Mouse (Mus musculus) mouse embryonic stem cell (cell line): ENCODE measurements at regions not wholly inside any gene's neighbourhood (a gene's known extent, or its start where the extent isn't known, plus 50 kb on each side); places are given as distances from the start of the nearest gene placed in this dataset.

Experiments
- in situ Hi-C, 2 experiments: fragments of 300-500 bp; cut with MboI; formaldehyde crosslinking; loops; 1 replicate in 1 of 2; 3 replicates in 1 of 2; pipeline ENCODE4 v1.14.3; 2019 to 2020; ENCODE audit warnings: low sequenced_read_pairs in 2 of 2, low pct_unique_long_range_greater_than_20kb in 1 of 2, mixed read lengths in 1 of 2; ENCODE audit not compliant: unreplicated experiment in 1 of 2

DNA sequence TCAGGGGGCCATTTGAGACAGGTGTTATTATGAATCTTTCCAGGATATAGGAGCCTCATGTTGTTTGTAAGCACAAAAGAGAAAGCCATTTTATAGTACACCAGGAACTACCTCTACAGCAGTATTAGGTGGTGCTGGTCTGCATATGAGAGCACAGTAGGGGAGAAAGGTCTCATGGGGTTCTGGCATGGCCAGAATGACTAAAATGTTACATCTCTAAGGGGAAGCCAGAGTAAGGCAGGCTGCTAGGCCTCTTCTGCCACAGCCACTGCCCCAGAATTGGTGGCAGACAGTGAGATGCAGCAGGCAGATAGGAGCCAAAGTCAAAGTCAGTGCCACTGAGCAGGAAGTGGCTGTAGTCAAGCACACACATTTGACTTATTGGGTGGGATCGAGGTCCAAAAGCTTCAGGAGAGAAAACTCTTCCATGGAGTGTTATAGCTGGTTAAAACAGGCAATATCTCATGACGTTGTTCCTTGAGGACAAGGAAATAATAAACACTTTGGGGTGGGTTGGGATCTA is 147.2 kb downstream of the Hira start:
- in situ Hi-C loops = loop anchor here (25.0 kb wide), 1 partner anchor 363 kb away; no protein-coding TSS in a partner anchor

DNA sequence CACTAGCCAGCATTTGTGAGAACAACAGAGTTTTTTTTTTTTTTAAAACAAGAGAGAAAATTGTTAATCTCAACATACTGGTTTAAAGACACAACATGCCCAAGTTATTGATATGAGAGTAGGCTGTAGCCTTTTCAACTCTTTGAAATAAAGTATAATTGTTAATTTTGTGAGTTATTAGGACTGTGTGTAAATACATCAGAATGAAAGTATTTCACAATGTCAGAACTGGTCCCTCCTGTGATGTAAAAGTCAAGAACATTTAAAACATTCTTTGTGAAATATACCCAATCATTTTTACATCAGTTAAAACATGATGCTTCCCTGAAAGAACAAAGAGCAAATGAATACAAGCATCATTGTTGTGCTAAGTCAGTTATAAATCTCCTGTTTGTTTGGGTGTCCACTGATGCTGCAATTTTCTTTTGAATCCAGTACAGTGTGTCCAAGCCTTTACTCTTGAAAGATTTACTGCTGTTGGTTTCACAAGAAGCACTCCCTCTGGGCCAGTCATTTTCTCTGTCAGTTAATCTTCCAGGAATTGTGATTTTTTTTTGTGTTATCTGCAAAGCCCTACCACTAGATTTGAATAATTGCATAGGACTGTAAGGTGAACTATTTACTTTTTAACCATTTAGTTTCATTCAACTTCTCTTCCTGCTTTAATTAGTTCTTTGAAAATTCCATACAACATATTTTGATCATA is 148.5 kb downstream of the Hira start:
- in situ Hi-C loops = no loop called here

DNA sequence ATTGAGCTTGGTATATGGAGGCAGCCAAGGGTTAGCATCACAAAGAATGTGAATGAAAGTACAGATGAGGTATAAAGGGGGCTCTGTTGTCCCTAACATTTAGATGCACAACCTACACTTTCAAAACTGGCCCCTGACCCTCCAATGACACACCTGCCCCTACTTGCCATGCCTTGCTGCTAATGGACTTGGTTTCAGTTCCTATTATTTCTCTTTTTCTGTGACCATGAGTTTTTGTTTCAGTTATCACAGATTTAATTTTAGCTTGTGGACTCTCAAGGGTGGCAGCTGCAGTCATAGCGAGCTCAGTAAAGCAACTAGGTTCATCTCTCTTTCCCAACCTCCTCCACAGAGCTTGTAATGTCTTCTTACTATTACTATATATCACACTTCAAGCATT is 150.3 kb downstream of the Hira start:
- in situ Hi-C loops = no loop called here

DNA sequence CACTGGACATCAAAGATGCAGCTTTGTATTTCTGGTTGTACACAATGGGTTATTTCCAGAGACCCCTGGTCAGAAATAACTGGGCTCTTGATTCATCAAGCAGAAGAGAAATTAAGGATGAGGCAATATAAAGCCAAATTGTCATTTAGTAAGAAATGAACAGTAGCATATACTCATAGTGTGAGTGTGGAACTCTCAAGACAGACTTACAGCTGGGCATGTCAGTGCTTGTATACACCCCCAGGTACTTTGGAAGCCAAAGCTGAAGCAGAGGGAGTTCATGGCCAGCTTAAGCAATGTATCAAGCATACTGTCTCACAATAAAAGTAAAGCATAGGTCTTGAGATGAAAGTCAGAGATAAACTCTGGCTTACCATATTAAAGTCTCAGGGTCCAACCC is 155.7 kb downstream of the Hira start:
- in situ Hi-C loops = no loop called here

DNA sequence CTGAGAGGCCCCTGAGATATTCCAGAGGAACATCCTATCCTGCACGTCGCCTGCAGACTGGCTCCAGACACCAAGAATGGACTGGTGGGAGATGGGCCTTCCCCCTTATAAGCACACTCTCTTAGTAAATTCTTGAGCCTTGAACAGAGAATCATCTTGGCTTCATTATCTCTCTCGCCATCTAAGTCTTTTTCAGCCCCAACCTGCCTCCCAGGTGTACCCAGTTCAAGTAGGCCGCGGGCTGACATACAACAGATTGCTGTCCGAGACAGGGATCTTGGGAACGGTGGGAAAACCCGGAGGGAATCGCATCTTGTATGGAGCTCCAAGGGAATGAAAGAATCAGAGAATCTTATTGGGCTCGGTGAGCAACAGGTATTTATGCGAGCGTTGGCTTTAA is 158.9 kb downstream of the Hira start:
- in situ Hi-C loops = no loop called here

DNA sequence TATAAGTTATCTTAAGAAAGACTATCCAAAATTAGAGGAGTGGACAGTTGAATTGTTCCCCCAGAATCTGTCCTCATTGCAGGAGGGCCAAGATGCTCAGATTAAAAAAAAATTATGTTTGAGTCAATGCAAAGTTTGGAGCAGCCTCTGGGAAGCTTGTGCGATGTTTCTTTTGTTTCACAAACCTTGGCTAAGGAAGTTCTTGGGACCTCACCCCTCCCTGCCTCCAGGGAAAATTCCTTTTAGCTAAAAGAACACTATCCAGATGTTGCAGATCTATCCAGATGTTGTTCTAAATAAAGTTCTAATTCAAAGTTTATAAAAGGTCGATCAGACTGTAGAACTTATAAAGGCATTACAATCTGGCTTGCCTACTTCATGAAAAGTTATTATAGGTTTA is 160.8 kb downstream of the Hira start:
- in situ Hi-C loops = no loop called here

DNA sequence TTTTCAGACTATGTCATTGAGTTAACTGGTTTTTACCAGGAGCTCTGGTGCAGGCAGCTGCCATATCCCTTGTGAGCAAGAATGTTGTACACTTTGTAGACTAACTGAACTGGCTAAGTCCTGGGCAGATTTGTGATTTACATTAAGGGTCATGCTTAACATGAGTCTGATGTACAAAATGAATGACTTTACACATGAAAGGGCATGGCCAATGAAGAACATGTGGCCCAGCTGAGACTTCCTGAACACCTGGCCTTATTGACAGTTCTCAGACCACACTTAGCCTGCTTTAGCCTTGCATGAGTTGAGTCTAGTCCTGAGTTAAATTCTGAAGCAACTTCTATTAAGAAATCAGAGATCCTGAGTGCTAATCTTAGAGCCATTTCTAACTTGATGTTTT is 176.0 kb downstream of the Hira start:
- in situ Hi-C loops = no loop called here

DNA sequence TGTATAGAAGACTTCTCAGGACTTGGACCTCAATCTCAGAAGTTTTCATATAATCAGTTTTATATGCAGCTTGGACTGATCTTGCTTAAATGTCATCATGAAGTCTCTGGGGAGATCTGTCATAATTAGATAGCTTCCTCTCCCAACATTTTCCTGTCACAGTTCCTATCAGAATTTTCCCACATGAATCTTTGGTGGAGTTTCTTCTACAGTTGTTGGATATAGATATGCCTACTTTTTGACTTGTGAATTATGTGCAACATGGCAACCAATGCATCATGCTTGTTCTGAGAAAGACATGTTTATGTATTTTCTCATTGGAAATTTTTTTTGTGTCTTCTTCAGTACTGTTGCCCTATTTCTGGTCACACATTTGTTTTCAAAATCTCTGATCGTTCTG is 183.5 kb downstream of the Hira start:
- in situ Hi-C loops = no loop called here

DNA sequence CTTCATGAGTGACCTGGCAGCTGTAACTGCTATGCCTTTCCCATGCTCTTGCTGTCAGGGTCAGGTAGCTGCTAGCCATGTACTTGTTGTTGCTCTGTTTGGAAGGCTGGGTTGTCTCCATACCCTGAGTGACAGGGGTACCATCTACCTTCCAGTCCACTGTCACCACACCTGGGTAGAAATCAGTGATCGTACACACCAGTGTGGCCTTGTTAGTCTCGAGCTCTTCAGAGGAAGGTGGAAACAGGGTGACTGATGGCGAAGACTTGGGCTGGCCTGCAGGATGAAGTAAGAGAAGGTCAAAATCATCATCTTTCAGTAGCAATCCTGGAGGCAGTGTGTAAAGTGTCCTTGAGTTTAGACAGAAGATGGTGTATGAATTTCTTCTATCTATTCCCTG is 185.0 kb downstream of the Hira start:
- in situ Hi-C loops = no loop called here

DNA sequence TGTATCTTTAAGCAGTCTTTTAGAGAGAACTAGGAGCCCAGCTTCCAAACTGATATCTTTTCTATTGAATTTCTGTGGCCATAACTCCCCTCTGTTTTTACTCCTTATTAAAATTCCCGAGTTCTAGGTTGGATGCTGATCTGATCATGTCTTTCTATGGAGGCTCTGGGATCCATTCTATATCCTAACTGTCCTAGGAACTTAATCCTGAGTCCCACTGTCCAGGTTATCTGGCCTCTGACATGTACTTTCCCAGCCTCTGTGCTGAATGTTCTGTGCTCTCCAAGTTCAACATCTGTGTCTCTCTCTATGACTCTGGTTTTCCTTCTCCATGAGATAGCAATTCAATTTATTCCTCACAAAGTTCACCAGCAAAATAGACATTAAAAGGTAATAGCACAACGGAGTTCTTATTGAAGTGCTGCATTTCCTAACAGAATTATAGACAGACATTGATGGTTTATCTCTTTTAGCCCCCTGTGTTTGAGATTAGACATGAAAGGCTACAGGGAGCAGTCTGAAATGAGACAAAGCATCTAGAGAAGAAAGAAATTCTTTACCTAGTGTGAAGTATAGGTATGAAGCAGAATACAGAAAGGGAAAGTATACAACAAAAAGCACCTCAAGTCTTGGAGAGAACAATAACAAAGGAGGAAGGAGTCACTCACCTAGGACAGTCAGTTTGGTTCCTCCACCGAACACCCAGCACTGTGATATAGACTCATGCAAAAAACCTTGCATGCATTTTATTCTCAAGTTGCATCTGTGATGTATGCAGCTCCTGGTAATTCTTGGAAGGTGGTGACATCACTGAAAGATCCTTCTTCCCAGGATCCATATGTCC is 185.9 kb downstream of the Hira start:
- in situ Hi-C loops = no loop called here

DNA sequence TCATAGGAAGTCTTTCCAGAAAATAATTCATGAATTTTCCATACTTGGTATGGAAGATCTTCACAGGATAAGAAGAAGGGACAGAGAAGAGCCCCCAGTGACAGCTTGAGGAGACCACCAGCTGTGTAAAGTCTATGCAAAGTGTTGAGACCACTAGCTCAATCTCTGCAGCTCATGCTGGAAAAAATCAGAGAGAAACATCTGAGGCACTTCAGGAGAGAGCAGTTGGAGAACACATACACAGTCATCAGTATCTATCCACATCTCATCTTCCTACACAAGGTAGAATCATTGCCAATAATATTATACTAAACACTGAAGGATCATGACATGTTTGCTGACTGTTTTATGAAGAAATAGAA is 186.5 kb downstream of the Hira start:
- in situ Hi-C loops = no loop called here

DNA sequence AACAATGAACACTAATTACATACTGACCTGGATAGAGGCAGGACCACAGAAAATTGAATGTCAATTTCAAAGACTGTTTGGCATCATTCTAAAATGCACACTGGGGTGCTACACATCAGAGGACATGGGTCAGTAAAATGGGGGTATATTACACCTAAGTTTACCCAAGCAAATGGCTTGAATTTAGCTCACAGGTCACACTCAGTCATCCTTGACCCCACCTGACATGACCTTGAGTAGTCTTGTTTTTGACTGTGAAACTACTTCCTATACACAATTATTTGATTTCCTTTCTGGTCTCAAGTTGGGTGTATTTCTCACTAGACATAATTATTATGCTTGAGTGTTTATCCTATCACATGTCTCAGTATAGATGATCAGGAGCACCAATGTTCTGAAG is 187.6 kb downstream of the Hira start:
- in situ Hi-C loops = no loop called here

DNA sequence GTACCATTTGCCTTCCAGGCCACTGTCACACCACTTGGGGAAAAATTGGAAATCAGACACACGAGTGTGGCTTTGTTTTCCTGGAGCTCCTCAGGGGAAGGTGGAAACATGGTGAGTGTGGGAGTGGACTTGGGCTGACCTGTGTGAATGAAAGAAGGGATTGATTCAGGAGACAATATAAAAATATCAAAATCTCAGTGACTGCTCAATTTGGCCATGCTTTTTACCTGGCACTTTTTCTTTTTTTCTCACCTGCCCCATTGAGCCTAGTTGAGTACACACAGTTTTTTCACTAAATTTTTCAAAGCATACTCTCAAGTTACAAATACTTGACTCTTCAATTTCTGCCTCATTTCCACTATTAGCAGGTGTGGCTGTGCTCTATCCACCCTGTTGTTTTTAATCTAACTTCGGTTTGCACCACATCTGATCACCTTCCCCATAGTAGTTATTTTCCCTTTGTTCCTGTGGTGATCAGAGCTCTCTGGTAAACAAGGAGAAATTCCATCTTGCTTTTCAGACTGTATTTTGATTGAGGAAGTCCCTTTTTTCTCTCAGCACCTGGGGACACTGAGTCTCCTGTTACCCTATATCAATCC is 188.8 kb downstream of the Hira start:
- in situ Hi-C loops = no loop called here

DNA sequence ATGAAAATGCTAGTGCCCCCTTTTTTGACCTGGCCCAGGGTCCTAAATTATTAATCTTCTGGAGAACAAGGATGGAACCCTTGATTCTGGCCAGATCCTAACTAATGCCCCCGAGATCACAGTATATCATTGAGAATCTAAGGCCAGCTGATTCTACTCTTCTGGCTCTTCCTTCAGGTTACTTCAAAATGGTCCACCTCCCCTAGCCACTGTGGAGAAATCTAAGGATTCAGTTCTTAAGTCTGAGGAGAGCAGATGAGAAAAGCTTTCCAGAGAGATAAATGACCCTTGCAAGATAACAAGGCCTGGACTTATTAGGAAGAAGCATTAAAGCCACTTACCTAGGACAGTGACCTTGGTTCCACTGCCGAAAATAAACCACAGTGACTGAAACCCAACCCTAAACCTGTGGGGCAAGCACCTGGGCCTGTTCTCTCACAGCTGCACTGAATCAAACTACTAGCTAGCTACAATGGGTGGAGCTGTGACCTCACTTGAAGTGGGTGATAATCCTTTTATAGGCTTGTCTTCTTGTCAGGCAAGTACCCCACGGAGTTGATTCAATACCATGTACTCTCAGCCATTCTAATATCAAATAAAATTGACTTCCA is 190.0 kb downstream of the Hira start:
- in situ Hi-C loops = no loop called here

DNA sequence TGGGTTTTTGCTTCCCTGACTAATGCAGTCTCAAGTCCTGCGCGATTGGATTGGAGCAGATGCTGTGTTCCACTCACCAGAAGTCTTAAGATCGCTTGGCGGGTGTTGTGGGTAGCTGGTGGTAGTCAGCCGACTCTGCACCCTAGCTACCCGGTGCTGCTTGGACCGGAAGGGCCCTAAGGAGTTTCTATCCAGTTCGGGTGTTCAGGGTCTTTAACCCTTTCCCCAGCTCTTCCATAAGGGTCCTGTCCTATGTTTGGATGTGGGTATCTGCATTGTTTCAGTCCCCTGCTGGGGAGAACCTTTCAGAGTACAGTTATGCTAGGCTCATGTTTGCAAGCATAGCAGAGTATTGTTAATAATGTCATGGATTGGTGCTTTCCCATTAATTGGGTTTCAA is 206.7 kb downstream of the Hira start:
- in situ Hi-C loops = loop anchor here in 1 of 2 experiments (10.0 kb wide), 1 partner anchor 79 kb away; no protein-coding TSS in a partner anchor

DNA sequence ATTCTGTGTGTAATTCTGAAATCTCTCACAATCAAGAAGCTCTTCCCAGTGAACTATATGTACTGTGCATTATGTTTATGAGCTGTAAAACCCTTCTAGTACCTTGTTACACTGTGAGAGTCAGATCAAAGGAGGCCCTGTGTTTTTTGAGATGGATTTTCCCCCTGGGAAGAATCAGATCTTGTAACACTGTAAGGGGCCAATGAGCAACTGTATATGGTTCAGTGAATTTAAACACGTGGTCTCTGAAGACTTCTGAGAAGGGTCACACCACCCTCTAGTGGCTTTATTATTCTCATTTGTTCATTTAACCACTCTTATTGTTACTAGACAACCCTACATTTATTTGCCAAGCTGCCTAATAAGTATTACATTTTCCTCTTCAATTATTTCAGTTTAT is 211.1 kb downstream of the Hira start:
- in situ Hi-C loops = loop anchor here in 1 of 2 experiments (10.0 kb wide), 1 partner anchor 83 kb away; no protein-coding TSS in a partner anchor
